Mouse (Mus musculus) G1E-ER4 (cell line): ENCODE measurements around the gene Tbc1d10c. TPM values are rescaled to one million over a fixed set of nuclear protein-coding genes. Genes with fewer than 3 reads are reported as not detected.

Source experiments
- GATA1 ChIP-seq: IDR thresholded peaks from one replicate; pipeline ENCODE4 v1.8.0; 2012; ENCODE audit warnings: low read length, inconsistent platforms
- polyA plus RNA-seq: library from polyadenylated mRNA; stranded (reverse); fragments of >175 nt; gene quantifications from 2 replicates; pipeline ENCODE4 v1.2.3, GENCODE M21; 2012

Gene Tbc1d10c
- polyA plus RNA-seq, 1 experiment, result 24.6 TPM

GRCm38 (mm10) chr19:4183689-4184088 lies 7.4 kb downstream of the Tbc1d10c start:
- no peak for TF ChIP-seq GATA1

GRCm38 (mm10) chr19:4181892-4182291 lies 9.2 kb downstream of the Tbc1d10c start:
- no peak for TF ChIP-seq GATA1

DNA sequence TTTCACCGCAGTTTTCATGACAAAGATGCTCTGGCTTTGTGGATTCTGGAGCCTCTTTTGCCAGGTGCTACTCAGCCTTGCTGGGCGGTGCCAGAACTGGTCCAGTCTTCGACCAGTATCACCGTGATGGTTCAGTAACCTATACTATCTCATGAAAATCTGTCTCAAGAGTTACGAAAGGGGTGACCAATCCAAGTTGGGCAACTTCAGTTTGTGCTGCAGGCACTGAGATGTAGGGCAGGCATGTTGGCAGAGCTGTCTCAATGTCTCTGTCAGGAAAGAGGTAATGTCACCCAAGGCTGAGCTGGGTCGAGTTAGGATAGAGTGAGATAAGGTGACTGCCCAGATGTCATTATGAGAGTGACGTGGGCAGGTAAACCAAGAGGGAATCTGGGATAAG lies 10.7 kb downstream of the Tbc1d10c start:
- no peak for TF ChIP-seq GATA1

- TF ChIP-seq GATA1, result no peak
Observed at GRCm38 (mm10) chr19:4175368-4175947, 15.6 kb downstream of the Tbc1d10c start, which contains the start of gene Carns1. TSS of gene Carns1 (minus strand) at chr19:4175479.

DNA sequence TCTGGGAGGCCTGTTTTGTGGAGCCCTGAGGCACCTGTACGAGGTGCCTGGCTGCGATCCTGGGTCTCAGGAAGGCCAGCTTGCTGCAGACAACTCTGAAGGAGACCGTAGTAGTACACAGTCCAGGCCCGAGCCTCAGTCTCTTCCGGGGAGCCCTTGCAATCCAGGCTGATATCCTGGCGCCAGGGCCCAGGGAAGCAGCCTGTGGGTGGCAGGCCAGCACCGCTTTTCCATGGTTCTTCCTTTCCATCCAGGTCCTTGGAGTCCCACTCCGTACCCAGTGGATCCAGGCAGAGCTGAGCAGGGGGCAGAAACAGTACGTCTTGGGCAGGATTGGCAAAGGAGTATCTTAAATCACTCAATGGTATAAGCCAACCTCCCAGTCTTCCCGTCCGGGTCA lies 18.2 kb downstream of the Tbc1d10c start:
- no peak for TF ChIP-seq GATA1

GRCm38 (mm10) chr19:4171393-4172290 lies 19.4 kb downstream of the Tbc1d10c start:
- no peak for TF ChIP-seq GATA1

DNA sequence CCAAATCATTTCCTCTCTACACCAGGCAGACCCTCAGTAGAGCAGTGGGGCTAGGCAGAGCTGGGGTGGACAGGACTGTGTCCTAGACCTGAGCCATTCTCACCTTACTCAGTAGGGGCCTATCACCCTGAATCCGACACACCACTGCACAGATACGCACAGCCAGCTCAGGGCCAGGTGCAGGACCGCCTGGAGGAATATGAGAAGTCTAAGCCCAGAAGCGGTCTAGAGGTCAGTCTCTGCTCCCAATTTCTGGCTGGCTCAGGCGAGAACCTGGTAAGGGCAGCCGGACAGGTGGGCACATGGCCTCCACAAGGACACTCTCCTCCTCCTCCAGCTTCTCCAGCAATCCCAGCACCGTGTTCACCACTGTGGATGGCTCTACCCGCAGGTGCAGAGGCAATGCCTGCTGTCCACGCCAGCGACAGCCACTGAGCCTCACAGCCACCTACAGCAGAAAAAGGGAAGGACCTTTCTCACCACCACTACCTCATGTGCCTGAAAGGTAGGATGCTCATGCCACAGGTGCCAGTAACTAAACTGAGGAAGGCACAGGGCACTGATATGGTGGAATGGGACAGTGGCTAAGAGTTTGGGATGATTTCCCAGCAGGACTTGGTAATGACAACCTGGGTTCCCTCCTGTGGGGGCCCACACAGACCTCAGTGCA lies 20.2 kb downstream of the Tbc1d10c start:
- no peak for TF ChIP-seq GATA1

GRCm38 (mm10) chr19:4169810-4170209 lies 21.3 kb downstream of the Tbc1d10c start:
- no peak for TF ChIP-seq GATA1

GRCm38 (mm10) chr19:4169378-4169784 lies 21.7 kb downstream of the Tbc1d10c start:
- TF ChIP-seq GATA1, result no peak

GRCm38 (mm10) chr19:4166678-4167476 lies 24.2 kb downstream of the Tbc1d10c start:
- no peak for TF ChIP-seq GATA1

DNA sequence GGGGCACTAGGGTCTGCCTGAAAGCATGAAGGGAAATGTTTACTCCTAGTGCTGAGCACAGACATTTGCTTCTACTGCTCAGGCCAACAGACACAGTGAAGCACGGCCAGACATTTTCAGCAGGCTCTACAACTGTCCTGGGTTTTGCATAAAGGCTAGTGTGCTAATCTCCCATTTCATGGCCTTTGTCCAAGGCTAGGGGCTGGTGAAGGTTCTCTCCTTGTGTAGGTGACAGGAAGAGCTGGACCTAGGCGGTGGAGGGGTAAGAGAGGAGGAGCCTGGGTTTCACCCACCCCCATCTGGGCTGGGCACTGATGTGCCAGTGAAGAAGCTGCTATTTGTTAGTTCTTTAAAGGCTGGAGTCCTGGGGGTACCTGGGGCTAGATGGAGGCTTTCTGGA lies 26.4 kb downstream of the Tbc1d10c start:
- no peak for TF ChIP-seq GATA1

DNA sequence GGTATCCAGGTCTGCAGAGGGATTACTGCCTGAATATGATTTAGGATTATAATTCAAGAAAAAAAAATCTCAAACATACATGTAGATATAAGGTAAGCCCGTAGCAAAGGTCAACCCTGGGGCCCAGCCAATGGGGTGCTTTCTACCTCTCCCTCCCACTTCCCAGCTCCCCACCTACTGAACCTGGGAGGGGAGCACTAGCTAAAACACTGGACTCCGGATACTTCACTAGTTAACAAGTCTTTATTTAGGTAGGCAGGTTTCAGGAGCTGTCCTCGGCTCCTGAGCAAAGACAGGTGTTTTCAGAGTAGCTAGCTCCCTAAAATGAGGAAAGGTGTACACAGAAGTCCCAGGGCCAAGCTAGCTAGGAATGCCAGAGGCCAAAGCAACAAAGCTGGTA lies 27.0 kb downstream of the Tbc1d10c start:
- no peak for TF ChIP-seq GATA1

- TF ChIP-seq GATA1, result no peak
Observed at GRCm38 (mm10) chr19:4163543-4163887, 27.6 kb downstream of the Tbc1d10c start.

DNA sequence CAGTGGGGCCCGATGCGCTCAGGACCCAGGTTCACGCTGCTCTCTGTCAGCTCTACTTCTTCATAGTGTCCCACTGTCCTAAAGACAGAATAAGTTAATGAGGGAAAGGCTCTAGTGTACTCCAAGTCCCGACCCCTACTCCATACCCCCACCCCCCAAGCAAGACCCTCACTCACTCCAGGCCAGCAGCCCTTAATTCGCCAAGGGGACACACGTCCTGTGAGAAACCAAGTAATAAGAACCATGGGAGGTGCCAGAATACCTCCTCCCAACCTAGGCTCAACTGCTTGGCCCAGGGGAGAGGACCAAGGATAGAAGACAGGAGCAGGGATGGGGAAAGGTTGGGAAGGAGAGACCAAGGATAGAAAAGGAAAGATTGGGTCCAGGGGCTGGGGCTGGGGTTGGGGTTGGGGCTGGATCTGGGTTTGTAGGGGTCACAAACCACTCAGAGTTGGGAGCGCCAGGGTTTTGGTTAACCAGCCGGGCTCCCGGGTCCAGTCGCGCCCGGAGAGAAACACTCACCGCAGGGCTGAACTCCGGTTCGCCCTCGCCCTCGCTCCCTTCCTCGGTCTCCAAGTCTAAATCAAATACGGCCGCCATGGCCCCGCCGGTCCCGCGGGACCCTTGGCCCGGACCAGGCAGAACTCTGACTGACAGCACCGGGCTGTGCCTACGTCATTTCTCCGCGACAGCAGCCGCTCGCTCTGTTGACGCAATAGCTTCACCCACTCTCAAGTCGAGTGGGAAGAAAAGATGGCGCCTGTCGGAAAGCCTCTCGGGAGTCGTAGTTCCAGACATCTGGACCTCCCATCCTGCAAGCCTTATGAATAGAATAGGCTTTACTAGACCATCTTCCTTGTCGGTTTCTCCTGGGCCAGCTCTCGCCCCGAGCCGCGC lies 28.2 kb downstream of the Tbc1d10c start, which contains the start of gene Rps6kb2:
Rps6kb2 (minus strand) TSS at position 709 of the 897 bp plus-strand sequence.
- no peak for TF ChIP-seq GATA1
